Mouse (Mus musculus) induced T-regulatory cell, adult 2 months (primary cell): ENCODE results near the gene Olfr1484.
"Not testable (repeated sequence)": the region's sequence is repeated elsewhere in the genome, so short reads cannot be mapped to it uniquely, and the experiment has no call there.

Source experiments
- DNase-seq: peaks from one replicate; pipeline ENCODE4 v3.0.0-alpha.2; 2012; ENCODE audit warnings: low read depth

Olfr1484 gene

DNA sequence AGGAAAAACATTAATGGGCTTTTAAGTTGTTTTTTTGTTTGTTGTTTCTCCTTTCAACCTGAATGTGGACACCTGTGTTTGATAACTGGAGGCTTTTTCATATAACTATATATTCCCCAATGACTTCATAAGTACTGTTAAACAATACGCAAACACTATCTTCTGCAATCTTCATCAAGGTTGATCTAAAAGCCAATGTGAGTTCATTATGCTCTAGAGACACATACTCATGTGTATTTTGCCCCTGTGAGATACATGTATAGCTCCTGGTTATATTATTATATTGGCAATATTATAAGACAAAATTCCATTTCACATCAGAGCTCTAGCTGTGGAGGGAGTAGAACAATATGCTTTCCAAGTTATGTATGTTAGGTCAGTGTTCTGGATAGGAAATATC, at the start of gene Olfr1484:
Olfr1484 (plus strand) TSS at position 301 of the 400 bp plus-strand sequence.
- no peak for DNase-seq

DNA sequence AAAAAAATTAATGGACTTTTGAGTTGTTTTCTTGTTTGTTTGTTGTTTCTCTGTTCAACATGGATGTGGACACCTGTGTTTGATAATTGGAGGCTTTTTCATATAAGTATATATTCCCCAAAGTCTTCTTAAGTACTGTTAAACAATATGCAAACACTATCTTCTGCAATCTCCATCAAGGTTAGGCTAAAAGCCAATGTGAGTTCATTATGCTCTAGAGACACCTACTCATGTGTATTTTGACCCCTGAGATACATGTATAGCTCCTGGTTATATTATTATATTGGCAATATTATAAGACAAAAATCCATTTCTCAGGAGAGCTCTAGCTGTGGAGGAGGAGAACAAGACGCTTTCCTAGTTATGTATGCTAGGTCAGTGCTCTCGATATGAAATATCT, 33.8 kb downstream of the Olfr1484 start, which contains the start of gene Olfr1487:
Olfr1487 (plus strand) TSS at position 301 of the 400 bp plus-strand sequence.
- not testable (repeated sequence) for DNase-seq

DNA sequence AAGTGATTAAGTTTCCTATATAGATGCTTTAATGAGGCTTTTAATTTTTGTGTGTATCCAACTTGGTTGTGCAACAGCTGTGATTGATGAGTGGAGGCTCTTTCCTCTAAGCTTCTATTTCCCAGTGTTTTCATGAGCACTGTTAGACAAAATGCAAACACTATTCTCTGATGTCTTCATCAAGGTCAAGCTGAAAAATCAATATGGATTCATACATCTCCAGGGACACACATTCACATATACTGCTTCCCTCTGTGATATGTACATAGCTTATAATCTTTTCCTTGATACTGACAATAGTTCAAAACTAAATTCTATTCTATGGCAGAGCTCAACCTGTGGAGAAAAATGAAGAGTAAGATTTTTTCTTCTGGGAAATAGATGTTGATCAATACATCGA, 48.0 kb downstream of the Olfr1484 start, which contains the start of gene Olfr1489:
Olfr1489 (plus strand) TSS at position 301 of the 400 bp plus-strand sequence.
- DNase-seq: no peak
